Mouse (Mus musculus) cerebellum, adult 11 months (tissue): ENCODE measurements at regions not wholly inside any gene's neighbourhood (a gene's known extent, or its start where the extent isn't known, plus 50 kb on each side); places are given as distances from the start of the nearest gene placed in this dataset.
"Not testable (repeated sequence)": the region's sequence is repeated elsewhere in the genome, so short reads cannot be mapped to it uniquely, and the experiment has no call there.

Source experiments
- DNase-seq: peaks from one replicate; pipeline ENCODE4 v3.0.0; 2022

DNA sequence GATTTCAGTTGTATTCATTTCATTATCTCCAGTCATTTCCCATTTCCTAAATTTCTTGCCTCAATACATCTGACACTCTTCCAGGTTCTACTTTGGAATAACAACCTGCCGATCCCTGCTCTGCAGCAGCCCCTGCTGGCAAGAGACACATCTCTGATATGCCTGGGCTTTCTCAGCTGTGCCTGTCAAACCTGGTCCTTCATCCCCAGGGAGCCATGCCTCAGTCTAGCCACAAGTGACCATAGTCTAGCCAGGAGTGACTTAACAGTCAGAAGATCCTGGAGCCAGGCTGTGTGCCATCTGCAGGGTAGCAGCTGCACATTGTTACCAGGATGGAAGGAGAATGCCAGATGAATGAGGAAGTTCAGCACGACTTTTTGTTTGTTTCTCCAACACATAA, 833.2 kb downstream of the Diaph3 start:
- DNase-seq: no peak

DNA sequence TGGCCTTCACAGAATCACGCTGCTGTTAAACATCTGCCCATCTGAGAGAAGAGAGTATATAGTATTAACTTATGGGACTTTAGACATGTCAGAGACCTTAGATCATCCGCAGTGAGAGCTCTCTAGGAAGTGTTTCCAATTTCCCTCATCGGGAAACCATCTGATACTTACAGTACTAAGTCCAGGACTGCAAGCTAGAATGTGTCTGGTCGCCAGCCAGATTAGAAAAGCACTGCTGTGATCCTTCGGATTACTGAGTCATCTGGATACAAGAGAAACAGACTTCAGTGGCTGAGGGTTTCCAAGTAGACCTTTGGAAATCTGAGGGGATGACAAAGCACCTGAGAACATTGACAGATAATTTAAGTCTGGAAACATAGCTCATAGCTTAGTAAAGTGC, 839.4 kb downstream of the Diaph3 start:
- no peak for DNase-seq

DNA sequence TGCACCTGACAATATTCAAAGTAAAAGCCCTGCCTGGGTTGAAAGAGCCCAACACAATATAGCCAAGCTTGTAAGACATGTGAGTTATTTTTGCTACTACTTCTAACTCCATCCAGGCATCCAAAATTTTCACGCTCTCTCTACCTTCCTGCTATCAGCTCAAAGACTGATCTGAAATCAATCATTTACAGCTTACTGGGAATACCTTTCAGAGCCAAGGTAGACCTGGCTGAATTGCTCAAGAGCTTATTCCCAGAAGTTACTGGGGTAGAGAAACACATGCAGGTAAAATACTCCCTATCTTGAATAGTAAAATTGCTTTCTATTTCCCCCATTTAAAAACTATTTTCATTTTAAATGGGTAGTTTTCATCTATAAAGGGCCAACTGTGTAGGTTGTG, 840.2 kb downstream of the Diaph3 start:
- DNase-seq: no peak

DNA sequence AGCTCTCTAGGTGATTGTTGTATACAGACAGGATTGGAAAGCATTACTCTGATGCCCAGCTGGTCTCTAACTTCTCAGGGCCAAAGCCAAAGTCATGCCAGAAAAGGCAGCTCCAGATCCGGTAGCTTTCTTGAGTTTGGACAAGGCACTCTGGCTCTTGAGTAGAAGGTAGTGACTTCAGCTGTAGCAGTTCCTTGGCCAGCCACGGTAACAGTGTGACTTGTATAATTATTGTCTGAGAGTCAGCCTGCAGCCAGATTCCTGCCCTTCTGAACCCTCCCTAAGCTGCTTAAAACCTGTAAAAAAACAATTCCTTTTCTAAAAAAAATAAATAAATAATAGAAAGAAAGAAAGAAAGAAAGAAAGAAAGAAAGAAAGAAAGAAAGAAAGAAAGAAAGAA, 843.0 kb downstream of the Diaph3 start:
- no peak for DNase-seq

DNA sequence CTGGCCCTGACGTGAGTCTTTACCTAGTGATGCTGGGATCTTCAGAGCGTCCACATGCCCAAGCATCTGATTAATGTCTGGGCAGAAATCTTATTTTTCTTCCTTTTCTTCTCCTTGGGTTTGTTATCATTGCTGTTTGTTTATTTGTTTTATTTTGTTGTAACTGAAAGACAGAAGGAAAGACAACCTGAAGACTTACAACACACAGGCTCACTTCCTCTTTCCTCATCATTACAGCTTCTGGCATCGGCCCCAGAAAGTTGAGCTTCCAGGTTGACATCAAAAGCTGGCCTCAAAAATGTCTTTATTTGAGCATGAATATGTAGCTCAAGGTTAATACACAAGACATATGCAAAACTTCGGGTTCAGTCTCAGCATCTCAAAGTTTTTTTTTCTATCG, 846.4 kb downstream of the Diaph3 start:
- DNase-seq: not testable (repeated sequence)

DNA sequence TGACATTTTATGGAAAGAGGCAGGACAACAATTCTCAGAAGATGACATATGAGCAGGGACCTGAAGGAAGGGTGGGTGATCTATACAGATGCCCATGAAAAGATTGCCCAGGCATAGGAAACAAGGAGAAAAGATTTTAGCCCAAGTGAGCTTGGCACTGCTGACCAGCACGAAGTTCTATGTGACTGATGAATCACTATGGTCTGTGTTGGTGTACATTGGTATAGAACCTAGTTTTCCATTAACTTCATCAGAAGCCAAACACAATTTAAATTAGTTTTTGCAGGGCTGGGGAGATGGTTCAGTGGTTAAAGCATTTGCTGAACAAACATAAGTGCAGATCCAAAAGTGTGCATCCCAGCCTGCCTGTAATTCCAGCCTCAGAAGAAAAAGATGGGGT, 847.2 kb downstream of the Diaph3 start:
- DNase-seq: no peak

DNA sequence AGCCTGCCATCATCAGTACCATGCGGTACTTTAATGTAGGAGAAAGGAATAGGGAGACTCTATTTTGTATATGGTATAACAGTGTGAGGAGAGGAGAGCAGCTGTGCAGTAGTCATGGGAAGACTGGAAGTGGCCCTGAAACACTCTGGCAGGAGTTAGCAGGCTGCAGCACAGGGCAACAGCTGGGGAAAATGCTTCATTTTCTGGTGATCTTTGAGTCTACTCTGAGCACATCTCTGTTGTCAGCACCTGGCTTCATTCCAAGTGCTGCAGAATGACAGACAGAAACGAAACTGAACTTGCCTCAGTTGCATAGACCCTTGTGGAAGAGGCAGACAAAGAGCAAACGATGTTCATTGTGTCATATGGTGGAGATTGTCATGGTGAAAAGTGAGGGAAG, 847.7 kb downstream of the Diaph3 start:
- DNase-seq: no peak

DNA sequence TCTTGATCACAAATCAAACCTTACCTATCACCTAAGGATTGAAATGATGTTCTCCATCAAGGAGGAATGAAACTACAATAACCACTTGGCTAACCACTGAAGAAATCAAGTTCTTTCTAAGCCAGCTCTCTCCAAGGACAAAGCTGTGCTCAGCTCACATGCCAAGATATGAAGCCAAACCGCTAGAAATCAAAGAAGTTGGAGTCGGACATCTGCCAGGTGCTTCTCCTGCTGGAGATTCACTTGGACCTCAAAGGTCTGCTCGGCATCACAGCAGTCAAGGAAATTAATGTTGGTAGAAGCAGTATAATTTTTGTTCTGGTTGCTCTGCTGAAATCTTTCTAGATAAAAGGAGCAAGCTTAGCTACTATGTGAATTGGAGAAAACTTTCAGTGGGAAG, 850.5 kb downstream of the Diaph3 start:
- DNase-seq: no peak

DNA sequence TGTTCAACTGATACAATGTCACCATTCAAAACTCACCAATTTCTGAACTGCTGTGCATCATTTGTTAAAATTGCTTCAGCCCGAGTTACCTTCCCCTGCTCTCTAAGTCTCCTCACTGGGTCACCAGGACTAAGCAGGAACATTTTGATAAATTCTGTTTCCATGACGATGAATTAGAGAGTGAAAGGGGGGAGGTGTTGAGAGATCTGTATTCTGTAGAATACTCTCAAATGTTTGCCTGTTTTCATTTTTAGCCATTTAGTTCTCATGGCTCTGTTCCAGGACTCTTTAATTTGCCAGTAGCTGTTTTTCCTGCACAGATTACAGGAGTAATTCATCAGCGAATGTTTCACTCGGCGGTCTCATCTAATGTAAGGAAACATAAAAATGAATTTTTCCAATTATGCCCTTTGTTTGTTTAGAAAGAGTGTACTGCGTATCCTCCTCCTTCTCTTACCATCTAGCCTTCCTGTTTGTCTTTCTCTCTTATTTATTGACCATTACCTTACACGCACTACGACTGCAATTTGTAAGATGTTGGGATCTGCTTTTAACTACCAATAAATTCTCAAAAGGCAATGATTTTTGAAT, 879.3 kb downstream of the Diaph3 start:
- no peak for DNase-seq

DNA sequence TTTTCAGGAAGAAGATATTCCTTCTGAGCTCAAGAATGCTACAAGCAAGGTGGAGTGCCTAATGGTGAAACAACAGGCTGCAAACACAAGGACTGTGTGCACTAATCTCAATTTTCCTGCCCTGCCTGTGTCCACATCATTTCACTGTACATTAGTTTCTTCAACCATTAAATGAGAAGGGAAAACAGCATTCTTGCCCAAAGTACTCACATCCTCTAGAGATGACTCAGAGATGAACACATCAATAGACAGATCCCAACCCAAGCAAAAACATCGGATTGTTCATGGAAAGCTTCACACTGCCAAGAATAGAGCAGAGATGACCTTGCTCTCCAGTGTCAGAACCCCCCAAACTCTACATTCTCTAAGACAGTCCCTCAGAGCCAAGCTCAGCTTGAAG, 886.8 kb downstream of the Diaph3 start:
- no peak for DNase-seq

DNA sequence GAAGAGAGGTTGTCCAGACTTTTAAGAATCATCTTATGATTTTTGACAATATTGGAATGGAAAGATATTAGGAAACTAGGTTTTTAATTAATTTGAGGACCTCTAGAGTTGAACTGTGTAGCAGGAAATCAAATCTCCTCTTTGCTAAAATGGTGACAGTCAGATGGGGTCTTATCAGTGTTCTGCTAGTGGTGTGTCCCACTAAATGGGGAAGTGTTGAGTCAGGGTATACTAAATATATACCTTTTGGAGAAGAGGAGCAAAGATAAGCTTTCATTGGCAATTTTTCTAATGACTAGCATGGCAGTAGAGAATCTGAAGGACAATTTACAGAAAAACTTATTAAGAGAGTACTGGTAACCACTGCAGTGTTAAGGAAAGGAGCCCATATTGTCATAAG, 889.4 kb downstream of the Diaph3 start:
- no peak for DNase-seq

DNA sequence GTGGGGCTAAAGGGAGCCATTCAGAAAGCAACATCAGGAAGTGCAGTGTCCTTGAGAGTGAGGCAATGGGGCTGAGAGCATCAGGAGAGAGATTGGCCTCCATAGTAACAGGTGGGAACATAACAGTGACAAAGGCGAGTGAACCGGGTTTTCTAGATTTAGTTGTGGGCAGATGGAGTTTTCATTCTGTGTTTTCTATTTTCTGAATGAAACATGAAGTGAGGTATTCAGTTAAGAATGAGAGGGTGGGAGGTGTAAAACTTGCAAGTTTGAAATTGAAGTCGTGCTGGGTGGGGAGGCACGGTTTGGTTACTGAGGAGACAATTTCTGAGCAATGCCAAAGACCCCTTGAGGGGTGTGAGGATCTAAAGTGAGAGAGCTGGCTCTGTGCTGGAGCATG, 893.3 kb downstream of the Diaph3 start:
- no peak for DNase-seq

DNA sequence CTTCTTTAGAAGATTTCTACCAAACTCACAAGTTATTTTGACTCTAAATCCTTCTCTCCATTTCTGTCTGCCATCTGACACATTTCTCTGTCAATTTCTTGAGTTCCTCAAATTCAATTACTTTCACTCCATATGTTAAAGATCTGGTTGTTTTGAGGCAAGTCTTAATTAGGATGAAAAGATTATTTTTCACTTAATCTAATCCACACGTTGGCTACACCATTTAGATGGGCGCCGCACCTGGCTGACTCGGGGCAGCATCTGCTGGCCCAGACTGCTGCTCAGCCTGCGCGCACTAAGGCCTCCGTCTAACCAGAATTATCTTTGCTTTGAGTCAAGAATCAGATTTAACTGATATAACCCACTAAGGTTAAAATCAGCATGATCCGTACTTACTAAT, 894.3 kb downstream of the Diaph3 start:
- no peak for DNase-seq

DNA sequence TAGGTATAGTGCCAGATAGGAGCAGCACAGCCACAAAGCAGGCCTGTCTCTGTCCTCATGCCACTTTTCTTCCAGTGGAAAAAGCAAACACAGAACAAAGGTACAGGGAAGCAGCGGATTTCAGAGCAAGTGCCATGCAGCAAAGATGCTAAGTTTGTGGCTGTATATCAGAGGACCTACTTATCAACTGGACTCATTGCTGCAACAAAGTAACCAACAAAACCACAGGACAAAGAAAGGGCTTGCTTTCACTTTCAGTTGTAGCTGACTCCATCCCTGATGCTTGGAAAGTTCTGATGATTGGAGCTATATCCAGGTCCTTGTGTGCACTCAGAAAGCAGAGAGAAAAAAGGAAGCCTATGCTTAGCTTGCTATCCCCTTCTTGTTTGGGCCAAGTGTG, 897.4 kb downstream of the Diaph3 start:
- DNase-seq: no peak

DNA sequence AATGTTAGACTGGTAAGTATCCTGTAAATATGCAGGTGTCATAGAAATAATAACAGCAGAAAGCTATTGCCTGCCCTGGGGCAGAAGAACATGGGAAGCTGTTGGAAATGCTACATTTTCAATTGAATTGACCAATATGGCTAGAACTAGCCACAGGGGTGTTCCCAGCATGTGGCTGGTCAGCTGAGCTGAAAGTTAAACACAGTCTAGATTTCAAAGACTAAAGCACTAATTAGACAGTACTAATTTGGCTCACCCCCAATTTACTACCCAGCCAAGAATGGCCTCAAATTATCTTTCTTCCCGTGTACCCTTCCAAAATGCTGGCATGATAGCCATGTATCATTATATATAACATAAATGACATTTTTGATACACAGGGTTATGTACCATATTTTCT, 898.2 kb downstream of the Diaph3 start:
- no peak for DNase-seq

DNA sequence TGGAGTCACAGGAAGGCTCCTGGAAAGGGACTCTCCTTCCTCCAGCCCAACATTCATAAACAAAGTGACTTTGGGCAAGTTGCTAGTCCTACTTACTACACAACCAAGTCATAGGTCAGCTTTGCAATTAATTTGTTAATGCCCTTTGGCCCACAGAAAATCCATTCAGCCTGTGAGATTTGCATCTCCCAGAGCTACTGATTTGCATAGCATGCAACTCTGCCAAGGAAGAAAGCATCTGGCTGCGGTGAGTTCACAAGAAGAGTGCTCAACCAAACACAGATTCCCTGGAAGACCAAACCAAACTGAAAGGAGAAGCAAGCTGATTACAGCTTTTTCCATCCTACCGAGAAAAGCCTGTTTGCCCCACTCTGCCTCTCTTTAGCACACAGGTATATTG, 901.9 kb downstream of the Diaph3 start:
- DNase-seq: no peak

DNA sequence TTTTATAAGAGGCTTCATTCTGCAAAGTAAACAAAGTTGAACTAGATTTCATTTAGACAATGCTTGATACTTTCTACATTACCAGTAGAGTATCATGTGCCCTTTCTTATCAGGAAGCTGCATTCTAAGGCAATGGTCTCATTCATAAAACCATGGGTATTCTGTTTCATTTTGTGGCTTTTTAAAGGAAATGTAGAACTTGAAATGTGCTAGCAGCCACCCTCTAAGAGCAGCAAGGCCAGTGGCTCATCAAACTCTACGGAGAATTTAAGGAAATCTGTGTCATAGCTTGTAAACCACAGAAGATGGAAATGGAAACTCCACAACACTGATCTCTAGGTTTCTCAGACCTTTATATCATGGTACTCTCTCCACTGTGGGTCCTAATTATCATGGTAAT, 907.7 kb downstream of the Diaph3 start:
- no peak for DNase-seq

DNA sequence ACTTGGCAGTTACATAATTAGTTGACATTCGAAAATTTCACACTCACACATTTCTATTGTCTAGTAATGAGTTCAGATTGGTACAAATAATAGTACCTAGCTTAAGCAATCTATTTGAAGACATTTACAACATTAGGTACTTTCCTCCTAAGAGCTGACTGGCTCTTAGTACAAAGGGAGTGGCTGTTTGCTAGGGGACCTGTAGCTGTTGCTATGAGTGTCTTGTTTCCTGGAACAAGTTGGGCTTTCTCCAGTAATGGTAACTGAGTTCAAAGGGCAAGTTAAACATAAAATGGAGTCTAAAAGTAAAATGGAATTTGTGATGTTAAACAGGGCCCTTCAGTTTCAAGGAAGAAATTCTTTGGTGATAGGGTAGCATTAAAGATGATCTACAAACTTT, 910.4 kb downstream of the Diaph3 start:
- DNase-seq: no peak

DNA sequence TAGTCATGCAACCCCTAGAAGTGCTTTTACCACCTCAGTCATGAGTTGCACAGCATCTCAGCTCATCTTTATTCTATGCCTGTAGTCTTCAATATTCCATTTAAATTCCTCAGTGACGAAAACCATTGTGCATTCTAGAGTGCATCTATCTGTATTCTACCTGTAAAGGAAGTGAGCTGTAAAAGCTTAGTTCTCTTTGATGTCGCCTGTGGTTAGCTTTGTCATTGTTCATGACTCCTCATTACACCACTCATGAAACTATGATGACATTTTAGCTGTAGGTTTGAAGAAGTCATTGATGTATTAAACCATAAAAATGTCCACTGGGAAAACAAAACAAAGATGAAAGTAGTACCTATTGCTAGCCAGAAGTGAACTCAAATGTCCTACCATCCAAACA, 911.3 kb downstream of the Diaph3 start:
- no peak for DNase-seq

DNA sequence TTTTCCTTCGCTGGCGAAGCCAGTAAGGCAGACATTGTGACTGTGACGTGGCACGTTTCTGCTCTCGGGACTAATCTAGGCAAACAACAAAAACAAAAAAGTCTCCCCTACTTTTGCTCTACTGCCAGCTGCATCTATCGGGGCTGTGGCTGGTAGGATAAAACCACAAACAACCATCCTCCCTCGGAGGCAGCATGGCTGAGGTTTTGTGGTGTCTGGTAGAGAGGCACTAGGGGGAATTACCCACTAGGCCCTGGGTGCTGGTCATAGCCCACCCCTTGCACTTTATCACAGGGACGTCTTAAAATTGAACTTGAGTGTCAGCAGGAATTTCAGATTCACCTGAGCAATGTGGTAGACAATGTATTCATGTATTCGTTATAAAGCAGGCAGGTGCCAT, 925.3 kb downstream of the Diaph3 start:
- DNase-seq: no peak

DNA sequence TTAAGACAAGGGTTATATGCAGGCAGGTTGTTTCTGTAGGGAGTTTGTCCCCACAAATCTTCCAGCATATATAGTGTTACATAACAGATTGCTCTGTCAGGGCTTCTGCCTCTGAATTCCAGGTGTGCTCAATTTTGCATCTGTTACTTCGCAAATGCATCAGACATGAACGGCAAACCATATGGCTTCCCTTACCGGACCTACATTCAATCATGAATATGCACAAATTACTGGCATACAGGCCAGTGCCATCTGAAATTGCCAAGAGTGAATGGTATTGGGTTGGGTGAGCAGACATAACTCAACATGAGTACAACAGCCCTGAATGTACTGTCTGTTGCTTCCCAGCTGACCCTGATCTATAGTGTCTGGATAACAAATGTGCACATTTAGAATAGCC, 929.4 kb downstream of the Diaph3 start:
- no peak for DNase-seq

DNA sequence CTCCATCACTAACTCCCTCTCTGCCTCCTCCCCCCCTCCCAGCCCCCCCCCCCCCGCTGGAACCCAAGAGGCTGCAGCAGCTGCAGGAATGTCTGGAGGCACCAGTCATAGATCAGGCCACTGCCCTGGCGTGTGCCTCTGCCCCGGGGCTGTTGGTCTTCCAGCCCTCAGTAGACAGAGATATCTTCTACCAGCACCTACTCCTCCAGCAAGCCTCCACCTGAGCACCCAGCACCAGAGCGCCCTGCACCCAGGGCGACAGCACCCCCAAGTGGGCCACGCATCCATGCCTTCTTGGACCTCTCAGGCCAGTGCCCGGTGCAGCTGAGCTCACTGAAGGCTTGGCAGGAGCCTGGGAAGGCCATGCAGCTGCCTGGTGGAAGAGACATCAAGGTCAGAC, 936.5 kb downstream of the Diaph3 start:
- DNase-seq: no peak

DNA sequence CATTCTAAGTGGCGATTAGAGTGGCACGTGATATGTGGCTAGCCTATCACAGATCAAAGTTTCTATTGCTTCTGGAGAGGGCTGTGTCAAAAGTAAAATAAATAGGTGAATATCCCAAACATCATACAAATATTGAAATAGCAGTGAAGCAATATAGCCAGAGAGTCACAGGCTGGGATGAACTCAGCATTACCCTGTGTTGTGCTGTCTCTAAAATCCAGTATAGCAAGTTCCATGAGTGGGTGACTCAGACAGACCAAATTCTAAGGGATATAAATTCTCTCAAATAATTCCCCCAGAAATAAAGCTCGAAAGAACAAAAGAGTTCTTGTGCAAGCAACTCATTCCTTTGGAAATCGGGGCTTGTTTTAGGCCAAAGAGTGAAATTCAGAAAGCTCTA, 943.2 kb downstream of the Diaph3 start:
- no peak for DNase-seq

DNA sequence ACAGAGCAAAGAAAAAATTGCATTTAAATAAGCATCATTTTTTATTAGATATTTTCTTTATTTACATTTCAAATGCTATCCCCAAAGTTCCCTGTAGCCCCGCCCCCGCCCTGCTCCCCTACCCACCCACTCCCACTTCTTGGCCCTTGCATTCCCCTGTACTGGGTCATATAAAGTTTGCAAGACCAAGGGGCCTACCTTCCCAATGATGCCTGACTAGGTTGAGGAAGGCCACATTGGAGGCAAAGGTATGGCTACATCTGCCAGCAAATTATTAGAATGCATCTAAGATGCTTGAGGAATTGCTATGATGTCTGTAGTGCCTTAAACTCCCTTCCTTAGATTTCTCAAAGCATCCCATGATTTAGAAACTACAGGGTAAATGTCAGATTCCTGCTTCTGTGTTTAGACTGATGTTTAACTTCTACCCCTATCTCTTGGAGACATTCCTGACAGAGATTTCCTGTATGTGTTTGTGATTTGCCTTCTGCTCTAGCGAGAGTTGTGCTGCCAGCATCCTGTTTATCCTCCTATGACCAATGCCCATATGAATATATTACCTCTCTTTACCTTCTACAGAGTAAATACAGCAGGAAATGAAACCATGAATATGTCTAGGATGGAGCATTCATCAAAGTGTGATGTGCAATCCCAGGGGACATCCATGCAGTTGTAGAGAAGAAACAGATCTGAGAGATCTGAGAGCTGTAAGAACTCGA, 956.2 kb downstream of the Diaph3 start:
- no peak for DNase-seq

DNA sequence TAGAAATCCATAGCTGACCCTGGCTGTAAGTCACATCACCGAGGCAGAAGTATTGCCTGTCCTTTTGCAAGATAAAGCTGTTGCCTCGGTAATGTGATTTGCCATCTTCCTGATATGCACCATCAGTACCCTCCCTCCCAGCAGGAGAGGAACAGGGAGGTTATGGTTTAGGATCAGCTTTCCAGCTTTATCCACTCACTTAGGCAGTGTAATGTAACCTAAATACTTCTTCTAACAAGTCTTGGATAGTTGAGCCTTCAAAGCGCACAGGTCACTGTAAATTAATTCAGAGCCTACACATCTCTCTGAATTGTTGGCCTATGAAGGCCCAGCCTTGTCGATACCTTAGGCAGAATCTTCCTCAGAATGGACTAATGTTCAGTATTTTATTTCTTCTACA, 962.5 kb downstream of the Diaph3 start:
- no peak for DNase-seq
